Mouse (Mus musculus) heart, embryonic 11.5 days (tissue): Measurements from ENCODE around the gene Rccd1. TPM values are rescaled to one million over a fixed set of nuclear protein-coding genes. Genes with fewer than 3 reads are reported as not detected.
A peak's percentile ranks its signal among the peaks of the same experiment; 100 is the strongest.

Source experiments
- ATAC-seq: fragments of 200-750 bp; cut with Nextera tagmentation; replicated peaks from 2 replicates; pipeline ENCODE4 v1.8.0; 2017; ENCODE audit warnings: moderate library complexity; ENCODE audit not compliant: insufficient number of reproducible peaks, low FRiP score, low TSS enrichment
- H3K27ac ChIP-seq: fragments of 300-500 bp; sonication (generic); 2 replicates; pipeline ENCODE4 v1.5.1; 2014; ENCODE audit warnings: mild to moderate bottlenecking, low read depth, low read length
- H3K27me3 ChIP-seq: fragments of 300-500 bp; sonication (generic); 2 replicates; pipeline ENCODE4 v1.6.1; 2014; ENCODE audit warnings: mild to moderate bottlenecking, low read length, mixed read lengths; ENCODE audit not compliant: control insufficient read depth, insufficient read depth
- H3K36me3 ChIP-seq: fragments of 300-500 bp; sonication (generic); 2 replicates; pipeline ENCODE4 v1.6.1; 2014; ENCODE audit warnings: mild to moderate bottlenecking, low read length, moderate library complexity, mixed read lengths; ENCODE audit not compliant: control insufficient read depth, insufficient read depth
- H3K4me1 ChIP-seq: fragments of 300-500 bp; sonication (generic); 2 replicates; pipeline ENCODE4 v1.6.1; 2014; ENCODE audit warnings: low read length; ENCODE audit not compliant: control insufficient read depth, insufficient read depth
- H3K4me2 ChIP-seq: fragments of 300-500 bp; sonication (generic); 2 replicates; pipeline ENCODE4 v1.6.1; 2014; ENCODE audit warnings: mild to moderate bottlenecking, moderate library complexity
- H3K4me3 ChIP-seq: fragments of 300-500 bp; sonication (generic); 2 replicates; pipeline ENCODE4 v1.5.1; 2014; ENCODE audit warnings: low read depth, low read length
- H3K9ac ChIP-seq: fragments of 300-500 bp; sonication (generic); 2 replicates; pipeline ENCODE4 v1.6.1; 2014; ENCODE audit warnings: mild to moderate bottlenecking, low read depth, low read length, moderate library complexity
- H3K9me3 ChIP-seq: fragments of 300-500 bp; sonication (generic); replicated peaks from 2 replicates; pipeline ENCODE4 v1.6.1; 2016; ENCODE audit warnings: low read length; ENCODE audit not compliant: control insufficient read depth
- WGBS: fragments of 180-500 bp; shearing (Covaris S2); extraction: QIAGEN DNeasy Blood & Tissue Kit; methylation state at CpG from one replicate; pipeline ENCODE4 v1.1.7; 2014; ENCODE audit not compliant: insufficient replicate concordance; 5-methylcytosine and 5-hydroxymethylcytosine counted together
- polyA plus RNA-seq: library from polyadenylated mRNA; unstranded; fragments of >200 nt; fragmentation: Nextera tagmentation; extraction: Ambion mirVana; gene quantifications from 2 replicates; pipeline ENCODE4 v1.2.1, GENCODE M21; 2014

Rccd1 gene
- polyA plus RNA-seq, 1 experiment from 2014 or later = 8.9 TPM

- H3K4me2 ChIP-seq = peak overlapping the region; percentile 82
- H3K36me3 ChIP-seq = peaks cover 19% of the 10 kb centered on the region
- no peak for ATAC-seq
- no peaks in the 10 kb centered on the region for H3K9me3 ChIP-seq
- H3K9ac ChIP-seq = no peak overlapping the region
- no peak overlapping the region for H3K27ac ChIP-seq
- H3K4me1 ChIP-seq = peaks cover 15% of the 10 kb centered on the region
- 64% methylated on average over 5 of the region's 5 CpGs for WGBS
- 0 out of 2 replicates have a peak, but pooled peaks cover 2% of the 10 kb centered on the region for H3K27me3 ChIP-seq
- H3K4me3 ChIP-seq = peak overlapping the region; percentile 87; the same call in 1 of the 2 replicates
Measured at GRCm38 (mm10) chr7:80369461-80369860, 45.2 kb upstream of the Rccd1 start.

GRCm38 (mm10) chr7:80368635-80369421 lies 44.6 kb upstream of the Rccd1 start:
- H3K27me3 ChIP-seq = 0 out of 2 replicates have a peak, but pooled peaks cover 2% of the 10 kb centered on the region
- no peak for ATAC-seq
- no peak overlapping the region for H3K9ac ChIP-seq
- 70% methylated on average over 20 of the region's 20 CpGs for WGBS
- no peaks in the 10 kb centered on the region for H3K9me3 ChIP-seq
- H3K4me3 ChIP-seq = no peak overlapping the region
- peak overlapping the region; percentile 82; the same call in 1 of the 2 replicates for H3K4me2 ChIP-seq
- peaks cover 25% of the 10 kb centered on the region for H3K36me3 ChIP-seq
- peaks cover 15% of the 10 kb centered on the region for H3K4me1 ChIP-seq
- H3K27ac ChIP-seq = peak overlapping the region; percentile 11; the same call in 1 of the 2 replicates

- peaks cover 33% of the 10 kb centered on the region for H3K36me3 ChIP-seq
- H3K27ac ChIP-seq = no peak overlapping the region
- peaks cover 15% of the 10 kb centered on the region for H3K4me1 ChIP-seq
- H3K9ac ChIP-seq = no peak overlapping the region
- WGBS = 82% methylated on average over 9 of the region's 9 CpGs
- H3K4me2 ChIP-seq = no peak overlapping the region
- ATAC-seq = no peak
- no peak overlapping the region for H3K4me3 ChIP-seq
- H3K9me3 ChIP-seq = no peaks in the 10 kb centered on the region
- H3K27me3 ChIP-seq = no peaks in the 10 kb centered on the region
Measured at GRCm38 (mm10) chr7:80368009-80368408, 43.8 kb upstream of the Rccd1 start.

GRCm38 (mm10) chr7:80367232-80367631 lies 43.0 kb upstream of the Rccd1 start:
- H3K4me2 ChIP-seq = no peak overlapping the region
- no peak for ATAC-seq
- H3K4me3 ChIP-seq = no peak overlapping the region
- H3K36me3 ChIP-seq = peaks cover 41% of the 10 kb centered on the region
- H3K27ac ChIP-seq = no peak overlapping the region
- no peaks in the 10 kb centered on the region for H3K27me3 ChIP-seq
- no peak overlapping the region for H3K9ac ChIP-seq
- H3K4me1 ChIP-seq = peaks cover 15% of the 10 kb centered on the region
- 94% methylated on average over 7 of the region's 7 CpGs for WGBS
- H3K9me3 ChIP-seq = no peaks in the 10 kb centered on the region

- Histone ChIP-seq H3K4me3 (no peak overlapping the region), H3K27ac (no peak overlapping the region), H3K27me3 (no peaks in the 10 kb centered on the region), H3K9me3 (no peaks in the 10 kb centered on the region), H3K36me3 (peaks cover 50% of the 10 kb centered on the region), H3K4me1 (peaks cover 15% of the 10 kb centered on the region), H3K9ac (no peak overlapping the region), H3K4me2 (no peak overlapping the region)
- WGBS = 69% methylated on average over 2 of the region's 2 CpGs
- no peak for ATAC-seq
Measured at GRCm38 (mm10) chr7:80365759-80366158, 41.5 kb upstream of the Rccd1 start.

- Histone ChIP-seq H3K36me3 (peaks cover 49% of the 10 kb centered on the region), H3K4me1 (no peaks in the 10 kb centered on the region), H3K27me3 (no peaks in the 10 kb centered on the region), H3K27ac (no peak overlapping the region), H3K9ac (no peak overlapping the region), H3K4me2 (no peak overlapping the region), H3K4me3 (no peak overlapping the region), H3K9me3 (no peaks in the 10 kb centered on the region)
- ATAC-seq = no peak
- 53% methylated on average over 3 of the region's 3 CpGs for WGBS
Measured at GRCm38 (mm10) chr7:80360435-80360834, 36.2 kb upstream of the Rccd1 start.

GRCm38 (mm10) chr7:80358039-80358438 lies 33.8 kb upstream of the Rccd1 start:
- Histone ChIP-seq H3K9ac (no peak overlapping the region), H3K4me1 (no peaks in the 10 kb centered on the region), H3K27ac (peak overlapping the region; percentile 47; the same call in 1 of the 2 replicates), H3K4me2 (no peak overlapping the region), H3K27me3 (no peaks in the 10 kb centered on the region), H3K4me3 (no peak overlapping the region), H3K36me3 (peaks cover 36% of the 10 kb centered on the region), H3K9me3 (no peaks in the 10 kb centered on the region)
- ATAC-seq = no peak
- WGBS = 77% methylated on average over 4 of the region's 4 CpGs

GRCm38 (mm10) chr7:80357156-80357555 lies 32.9 kb upstream of the Rccd1 start:
- Histone ChIP-seq H3K27ac (0 out of 2 replicates have a peak overlapping the region, but pooled peaks have one; percentile 47), H3K36me3 (peaks cover 30% of the 10 kb centered on the region)
- no peak for ATAC-seq

More at GRCm38 (mm10) chr7:80357156-80357555, 32.9 kb upstream of the Rccd1 start:
- Histone ChIP-seq H3K4me1 (no peaks in the 10 kb centered on the region), H3K27me3 (no peaks in the 10 kb centered on the region), H3K4me2 (no peak overlapping the region), H3K4me3 (no peak overlapping the region), H3K9me3 (no peaks in the 10 kb centered on the region), H3K9ac (no peak overlapping the region)
- WGBS = 60% methylated on average over 8 of the region's 8 CpGs
